Mouse (Mus musculus) CD4-positive helper T cell, adult 2 months (primary cell): Measurements from ENCODE around the gene Eif3m.
"Not testable (repeated sequence)": the region's sequence is repeated elsewhere in the genome, so short reads cannot be mapped to it uniquely, and the experiment has no call there.

Source experiments
- DNase-seq: peaks from one replicate; pipeline ENCODE4 v3.0.0-alpha.2; 2012; ENCODE audit warnings: low read depth, missing footprints, low spot score

Gene Eif3m

DNA sequence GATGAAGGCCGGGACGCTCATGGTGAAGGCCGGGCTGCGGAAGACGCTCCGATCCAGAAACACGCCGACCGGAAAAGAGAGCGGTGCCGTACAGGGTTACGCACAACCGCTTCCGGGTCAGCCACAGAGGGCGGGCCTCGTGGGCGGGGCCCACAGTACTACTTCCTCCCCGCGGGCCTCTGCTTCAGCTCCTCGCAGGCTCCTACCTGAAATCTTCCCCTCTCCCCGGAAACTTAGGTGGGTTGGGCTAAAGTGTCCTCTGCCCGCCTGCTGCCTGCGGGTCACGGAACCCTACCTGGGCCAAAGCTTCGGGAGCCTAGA, at the start of gene Eif3m:
Eif3m (minus strand) TSS at position 114 of the 321 bp plus-strand sequence.
- DNase-seq, result peak; percentile 95

- no peak for DNase-seq
Measured at GRCm38 (mm10) chr2:105062741-105063372, 46.0 kb upstream of the Eif3m start.

DNA sequence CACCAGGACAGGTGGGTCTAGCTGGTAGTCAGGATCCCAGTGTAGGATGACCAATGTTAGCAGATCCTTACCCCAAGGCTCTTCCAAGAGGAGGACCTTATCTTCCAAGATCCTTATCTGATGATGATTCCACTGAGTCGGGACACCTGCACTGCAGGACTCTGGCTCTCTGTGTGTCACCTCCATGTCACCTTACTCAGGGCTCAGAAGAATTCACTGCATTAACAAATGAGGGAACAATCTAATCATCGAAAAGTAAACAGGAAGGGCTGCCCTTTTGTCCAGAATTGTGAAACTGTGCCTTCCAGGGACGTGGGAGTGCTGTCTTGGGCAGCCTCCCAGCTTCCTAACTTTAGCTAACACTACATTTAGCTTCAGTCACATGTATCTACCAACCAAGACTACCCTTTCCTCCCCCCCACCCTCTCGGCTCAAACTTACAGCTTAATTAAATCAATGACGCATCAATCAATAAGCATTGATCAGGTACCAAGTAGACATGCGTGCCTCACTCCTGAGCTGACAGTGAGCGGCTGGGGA, 41.8 kb upstream of the Eif3m start:
- DNase-seq, result no peak

DNA sequence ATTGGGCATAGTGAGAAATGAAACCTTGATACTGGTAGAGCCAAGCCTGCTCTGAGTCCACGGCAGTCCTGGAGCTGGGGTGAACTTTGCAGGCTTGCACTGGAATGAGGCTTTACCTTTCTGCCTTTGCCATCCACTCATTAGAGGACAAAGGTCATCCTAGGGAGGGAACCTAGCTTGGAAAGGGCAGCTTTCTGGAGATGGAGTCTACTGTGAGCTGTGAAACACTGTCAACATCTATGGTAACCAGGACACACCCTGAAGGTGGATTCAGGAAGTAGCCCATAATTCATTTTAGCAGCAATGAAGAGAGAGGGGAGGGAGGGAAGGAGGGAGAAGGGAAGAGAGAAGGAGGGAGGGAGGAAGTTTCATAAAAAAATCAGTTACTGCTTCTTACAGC, 38.6 kb upstream of the Eif3m start:
- DNase-seq, result no peak

- DNase-seq, result no peak
Measured at GRCm38 (mm10) chr2:105048301-105048700, 31.4 kb upstream of the Eif3m start.

DNA sequence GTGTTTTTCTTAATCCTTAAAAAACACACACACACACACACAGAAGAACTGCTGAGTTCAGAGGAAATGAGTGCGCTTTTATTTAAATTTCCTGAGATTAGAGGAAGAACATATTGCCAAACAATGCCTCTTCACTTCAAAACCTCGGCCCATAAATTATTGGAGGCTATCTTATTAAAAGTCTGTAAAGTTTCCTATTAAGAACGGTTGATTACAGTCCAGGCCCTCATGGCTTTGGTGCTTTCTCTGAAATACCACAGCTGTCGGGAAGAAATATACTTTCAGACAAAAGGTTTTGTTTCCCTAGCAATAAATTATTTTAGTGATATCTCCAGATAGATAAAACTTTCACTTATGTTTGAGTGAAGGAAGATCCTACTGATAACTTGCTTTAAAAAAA, 26.3 kb upstream of the Eif3m start:
- no peak for DNase-seq

DNA sequence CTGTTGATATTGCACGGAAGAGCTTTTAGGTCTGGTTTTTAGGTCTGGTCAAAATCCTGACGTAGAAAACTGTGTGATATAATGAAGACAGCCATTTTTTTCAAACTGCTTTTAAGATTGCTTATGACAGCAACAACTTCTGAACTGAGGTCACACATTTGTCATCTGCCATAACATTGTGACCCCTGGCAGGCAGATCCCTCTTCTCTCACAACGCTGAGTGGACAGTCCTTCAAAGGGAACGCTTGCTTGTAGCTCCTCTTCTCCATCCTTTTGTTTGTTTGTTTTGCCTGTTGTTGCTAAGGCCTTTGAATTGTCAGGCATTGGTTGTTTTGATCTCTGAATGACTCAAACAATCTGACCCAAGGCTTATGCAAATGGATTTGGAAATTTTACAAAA, 24.0 kb upstream of the Eif3m start:
- no peak for DNase-seq

DNA sequence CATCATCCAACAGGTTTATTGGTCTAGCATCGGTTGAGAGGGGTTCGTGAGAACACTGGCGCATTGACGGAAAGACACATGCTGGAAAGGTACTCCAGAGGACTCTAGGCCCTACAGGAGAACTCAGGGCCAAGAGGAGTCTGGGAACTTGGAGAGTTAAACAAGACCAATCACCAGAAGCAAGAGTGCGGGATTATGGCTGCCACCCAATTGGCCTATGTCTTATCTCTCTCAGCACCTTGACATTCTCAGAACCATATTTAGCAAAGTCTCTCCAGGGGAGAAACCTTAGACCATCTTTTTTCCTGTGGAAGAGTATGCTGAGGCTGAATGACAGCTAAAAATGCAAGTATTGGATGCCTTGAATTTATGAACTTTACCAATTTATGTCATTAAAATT, 22.0 kb upstream of the Eif3m start:
- DNase-seq, result no peak

DNA sequence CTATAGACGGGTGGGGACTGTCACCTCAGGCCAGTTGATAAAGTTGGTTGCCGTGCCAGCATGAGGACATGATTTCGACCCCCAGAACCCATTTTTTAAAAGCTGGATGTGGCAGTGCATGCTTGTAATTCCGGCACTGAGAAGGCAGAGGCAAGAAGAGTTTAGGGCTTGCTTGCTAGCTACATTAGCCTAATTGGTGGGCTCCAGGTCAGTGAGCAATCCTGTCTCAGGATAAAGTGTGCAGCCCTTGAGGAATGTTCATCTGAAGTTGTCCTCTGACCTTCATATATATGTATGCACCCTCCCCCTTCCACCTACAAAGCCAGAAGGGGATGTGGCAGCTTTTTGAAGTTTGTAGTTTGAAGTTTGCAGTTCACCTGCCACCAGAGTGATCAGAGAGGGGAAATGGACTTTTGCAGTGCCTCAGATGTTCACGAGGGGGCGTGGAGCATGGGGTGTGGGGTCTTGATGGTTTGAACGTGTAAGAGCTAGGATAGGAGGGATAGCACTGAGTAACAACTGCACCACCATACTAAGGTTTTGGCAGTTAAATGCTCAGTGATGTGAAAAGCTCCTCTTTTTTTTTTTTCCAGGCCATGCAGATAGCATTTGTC, 21.2 kb upstream of the Eif3m start:
- peak; percentile 12 for DNase-seq

GRCm38 (mm10) chr2:105036401-105037070, 19.7 kb upstream of the Eif3m start:
- no peak for DNase-seq

GRCm38 (mm10) chr2:105035985-105036384, 19.1 kb upstream of the Eif3m start:
- no peak for DNase-seq

- no peak for DNase-seq
Measured at GRCm38 (mm10) chr2:105034084-105034483, 17.2 kb upstream of the Eif3m start.

- DNase-seq, result no peak
Measured at GRCm38 (mm10) chr2:105030505-105030904, 13.6 kb upstream of the Eif3m start.

GRCm38 (mm10) chr2:105028806-105029205, 11.9 kb upstream of the Eif3m start:
- no peak for DNase-seq

GRCm38 (mm10) chr2:105026950-105027695, 10.2 kb upstream of the Eif3m start:
- DNase-seq, result no peak

- not testable (repeated sequence) for DNase-seq
Measured at GRCm38 (mm10) chr2:105025610-105026009, 8.7 kb upstream of the Eif3m start.

GRCm38 (mm10) chr2:105023815-105024214, 6.9 kb upstream of the Eif3m start:
- no peak for DNase-seq

- no peak for DNase-seq
Measured at GRCm38 (mm10) chr2:105023031-105023615, 6.2 kb upstream of the Eif3m start.

- peak; percentile 78 for DNase-seq
Measured at GRCm38 (mm10) chr2:105021836-105022235, 5.0 kb upstream of the Eif3m start.

GRCm38 (mm10) chr2:105021256-105021655, 4.4 kb upstream of the Eif3m start:
- no peak for DNase-seq

DNA sequence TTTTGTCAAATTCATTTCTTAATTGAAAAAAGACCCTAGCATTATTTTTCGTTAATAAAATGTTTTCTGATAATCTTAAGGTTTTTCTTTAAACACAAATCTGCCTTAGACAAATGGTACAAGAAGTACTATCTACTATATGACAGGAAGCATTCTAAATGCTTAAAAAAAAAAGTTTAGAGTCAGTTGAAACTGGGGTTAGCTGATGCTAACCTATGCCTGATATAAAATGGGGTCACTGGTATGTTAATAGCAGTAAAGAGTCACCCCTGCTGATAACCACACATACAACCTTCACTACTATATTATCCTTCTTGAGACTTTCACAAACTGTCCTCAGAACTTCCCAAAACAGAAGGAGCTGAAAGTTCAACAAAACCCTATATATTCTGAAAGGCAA, 2.6 kb upstream of the Eif3m start:
- no peak for DNase-seq

DNA sequence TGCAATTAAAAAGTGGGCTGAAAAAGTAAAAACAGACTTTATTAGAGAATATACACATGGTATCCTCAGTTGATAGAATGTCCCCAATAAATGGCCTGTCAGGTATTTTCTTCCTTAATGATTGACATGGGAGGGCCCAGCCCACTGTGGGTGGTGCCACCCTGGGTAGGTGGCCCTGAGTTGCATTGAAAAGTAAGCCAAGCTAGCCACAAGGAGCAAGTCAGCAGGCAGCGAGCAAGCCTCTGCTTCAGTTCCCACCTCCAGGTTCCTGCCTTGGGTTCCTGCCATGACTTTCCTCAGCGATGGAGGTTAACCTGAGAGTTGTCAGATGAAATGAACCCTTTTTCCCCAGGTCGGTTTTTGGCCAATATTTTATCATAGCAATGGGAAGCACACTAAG, 922 bp upstream of the Eif3m start:
- no peak for DNase-seq
